Comparison of ENCODE assay signal across 17 mouse cellular contexts in genomic region chr9:40481271-40481670, GRCm38 (mm10).
"Had no signal": no experiment of that assay in that cellular context is flagged by ENCODE, and none has a peak within 500 bp of the region (broad histone marks: within the 10 kb centered on the region; RNA-seq: fewer than 3 reads in every experiment).

No protein-coding gene starts in this region.

- DNase-seq: kidney, adult 9 months; kidney, postnatal 14 days; kidney, postnatal 4 days; liver, embryonic 13.5 days; lung, adult 2 months; lung, postnatal 14 days; lung, postnatal 4 days; right cerebral cortex, adult 18-20 months; right cerebral cortex, postnatal 14 days; right cerebral cortex, postnatal 4 days; thymus, adult 2 months; thymus, postnatal 14 days; thymus, postnatal 4 days had no signal

- H3K4me2 ChIP-seq: liver, embryonic 13.5 days; midbrain, embryonic 12.5 days; neural tube, embryonic 12.5 days; neural tube, embryonic 15.5 days had no signal

- H3K9ac ChIP-seq: liver, embryonic 13.5 days; midbrain, embryonic 12.5 days; neural tube, embryonic 12.5 days; neural tube, embryonic 15.5 days had no signal

- H3K9me3 ChIP-seq: liver, embryonic 13.5 days; midbrain, embryonic 12.5 days; neural tube, embryonic 12.5 days; neural tube, embryonic 15.5 days had no signal

- H3K4me1 ChIP-seq: liver, embryonic 13.5 days; midbrain, embryonic 12.5 days; neural tube, embryonic 12.5 days; neural tube, embryonic 15.5 days had no signal

- H3K27me3 ChIP-seq: liver, embryonic 13.5 days; midbrain, embryonic 12.5 days; neural tube, embryonic 12.5 days; neural tube, embryonic 15.5 days had no signal

- H3K4me3 ChIP-seq: liver, embryonic 13.5 days; midbrain, embryonic 12.5 days; neural tube, embryonic 12.5 days; neural tube, embryonic 15.5 days had no signal

- H3K36me3 ChIP-seq: liver, embryonic 13.5 days; midbrain, embryonic 12.5 days; neural tube, embryonic 12.5 days; neural tube, embryonic 15.5 days had no signal

- H3K27ac ChIP-seq: liver, embryonic 13.5 days; midbrain, embryonic 12.5 days; neural tube, embryonic 12.5 days; neural tube, embryonic 15.5 days; stomach, postnatal 0 days had no signal
